Mouse (Mus musculus) bone marrow macrophage, adult 2 months (primary cell): Measurements from ENCODE around the gene Gm49318. TPM values are rescaled to one million over a fixed set of nuclear protein-coding genes. Genes with fewer than 3 reads are reported as not detected.
A peak's percentile ranks its signal among the peaks of the same experiment; 100 is the strongest.

Experiments
- H3K27ac ChIP-seq: 2 replicates; pipeline ENCODE4 v1.5.1; 2012; ENCODE audit warnings: low read depth, low read length; ENCODE audit not compliant: insufficient read depth
- H3K4me1 ChIP-seq: 2 replicates; pipeline ENCODE4 v1.6.1; 2012; ENCODE audit warnings: low read length; ENCODE audit not compliant: control insufficient read depth, insufficient read depth
- H3K4me3 ChIP-seq: 2 replicates; pipeline ENCODE4 v1.5.1; 2012; ENCODE audit warnings: mild to moderate bottlenecking, low read length, moderate library complexity; ENCODE audit not compliant: insufficient read depth
- CTCF ChIP-seq: IDR thresholded peaks from 2 replicates; pipeline ENCODE4 v1.5.1; 2012; ENCODE audit warnings: low read depth, mild to moderate bottlenecking, low read length, moderate library complexity
- POLR2A ChIP-seq: IDR thresholded peaks from 2 replicates; pipeline ENCODE4 v1.6.1; 2012; ENCODE audit warnings: mild to moderate bottlenecking, low read depth, low read length, borderline replicate concordance
- polyA plus RNA-seq: library from polyadenylated mRNA; stranded (reverse); fragments of >200 nt; gene quantifications from 2 replicates; pipeline ENCODE4 v1.2.4, GENCODE M21; 2012; ENCODE audit not compliant: missing spikeins, insufficient read depth, insufficient read length

Gm49318 gene
- polyA plus RNA-seq, result not detected in 2 replicates

- TF ChIP-seq CTCF (no peak), POLR2A (no peak)
- Histone ChIP-seq H3K4me1 (no peaks in the 10 kb centered on the region; the same call in 1 of the 2 replicates), H3K4me3 (peak within 1 kb of the TSS; percentile 85), H3K27ac (peak within 1 kb of the TSS; percentile 68)
These were observed at the start of gene Gm49318, which contains the start of gene Zfp653 for GRCm38 (mm10) chr9:22070791-22071573. Gene Gm49318, minus strand, starts transcription at chr9:22071259. Gene Zfp653, minus strand, starts transcription at chr9:22071376.

GRCm38 (mm10) chr9:22119543-22119942, 48.5 kb upstream of the Gm49318 start:
- peaks cover 39% of the 10 kb centered on the region for H3K4me1 ChIP-seq
- TF ChIP-seq POLR2A (no peak), CTCF (no peak)
- no peak overlapping the region for H3K4me3 ChIP-seq
- peak overlapping the region; percentile 92 for H3K27ac ChIP-seq

- Histone ChIP-seq H3K27ac (no peak overlapping the region), H3K4me1 (peaks cover 35% of the 10 kb centered on the region), H3K4me3 (peak overlapping the region; percentile 75; the same call in 1 of the 2 replicates)
- TF ChIP-seq CTCF, result no peak
- no peak for TF ChIP-seq POLR2A
These were observed 46.8 kb upstream of the Gm49318 start for GRCm38 (mm10) chr9:22117754-22118456.

GRCm38 (mm10) chr9:22116740-22117426, 45.8 kb upstream of the Gm49318 start, which contains the start of gene Elof1:
Gene Elof1, minus strand, starts transcription at chr9:22117172.
- Histone ChIP-seq H3K4me1 (peaks cover 25% of the 10 kb centered on the region), H3K4me3 (peak within 1 kb of the TSS; percentile 75), H3K27ac (0 out of 2 replicates have a peak within 1 kb of the TSS, but pooled peaks have one; percentile 24)
- no peak for TF ChIP-seq CTCF
- 0 out of 2 replicates have a peak, but pooled peaks have one; percentile 16 for TF ChIP-seq POLR2A

GRCm38 (mm10) chr9:22116086-22116485, 45.0 kb upstream of the Gm49318 start:
- no peak overlapping the region for H3K27ac ChIP-seq
- H3K4me1 ChIP-seq, result peaks cover 22% of the 10 kb centered on the region
- peak overlapping the region; percentile 75 for H3K4me3 ChIP-seq
- TF ChIP-seq CTCF (no peak), POLR2A (no peak)

- Histone ChIP-seq H3K4me3 (no peak overlapping the region), H3K27ac (no peak overlapping the region), H3K4me1 (peaks cover 22% of the 10 kb centered on the region)
- TF ChIP-seq CTCF (no peak), POLR2A (no peak)
These were observed 44.6 kb upstream of the Gm49318 start for GRCm38 (mm10) chr9:22115635-22116034.

GRCm38 (mm10) chr9:22108194-22108593, 37.1 kb upstream of the Gm49318 start:
- H3K27ac ChIP-seq, result no peak overlapping the region
- no peak for TF ChIP-seq CTCF
- no peak for TF ChIP-seq POLR2A
- no peaks in the 10 kb centered on the region for H3K4me1 ChIP-seq
- no peak overlapping the region for H3K4me3 ChIP-seq

GRCm38 (mm10) chr9:22099922-22100321, 28.9 kb upstream of the Gm49318 start:
- Histone ChIP-seq H3K27ac (no peak overlapping the region), H3K4me1 (no peaks in the 10 kb centered on the region), H3K4me3 (no peak overlapping the region)
- TF ChIP-seq CTCF (no peak), POLR2A (no peak)

GRCm38 (mm10) chr9:22098993-22099696, 28.1 kb upstream of the Gm49318 start, which contains the start of gene Cnn1:
Gene Cnn1, plus strand, starts transcription at chr9:22099216.
- H3K4me3 ChIP-seq, result no peak within 1 kb of the TSS
- no peak within 1 kb of the TSS for H3K27ac ChIP-seq
- H3K4me1 ChIP-seq, result no peaks in the 10 kb centered on the region
- TF ChIP-seq CTCF (no peak), POLR2A (no peak)
